Mouse (Mus musculus) ES-CJ7 (cell line): ENCODE data around the gene Sergef.

Experiments
- DNase-seq: peaks from one replicate; pipeline ENCODE4 v3.0.0; 2011; ENCODE audit warnings: low read depth, low spot score

Sergef gene

DNA sequence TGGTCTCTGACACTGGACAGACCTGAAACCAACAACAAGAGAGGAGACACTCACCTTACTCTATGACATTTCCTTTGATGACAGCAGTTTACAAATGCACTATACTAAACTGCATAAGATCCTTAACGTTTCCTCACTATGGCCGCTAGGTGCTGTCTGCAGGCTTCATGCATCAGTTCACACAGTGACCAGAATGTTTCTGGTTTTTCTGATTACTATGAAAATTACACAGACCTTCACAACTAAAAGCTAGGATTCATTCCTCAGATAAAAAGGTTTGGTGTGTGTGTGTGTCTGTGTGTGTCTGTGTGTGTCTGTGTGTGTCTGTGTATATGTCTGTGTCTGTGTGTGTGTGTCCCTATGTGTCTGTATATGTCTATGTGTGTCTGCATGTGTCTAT, 63.7 kb downstream of the Sergef start:
- no peak for DNase-seq

GRCm38 (mm10) chr7:46572803-46573594, 66.6 kb downstream of the Sergef start:
- DNase-seq, result no peak

DNA sequence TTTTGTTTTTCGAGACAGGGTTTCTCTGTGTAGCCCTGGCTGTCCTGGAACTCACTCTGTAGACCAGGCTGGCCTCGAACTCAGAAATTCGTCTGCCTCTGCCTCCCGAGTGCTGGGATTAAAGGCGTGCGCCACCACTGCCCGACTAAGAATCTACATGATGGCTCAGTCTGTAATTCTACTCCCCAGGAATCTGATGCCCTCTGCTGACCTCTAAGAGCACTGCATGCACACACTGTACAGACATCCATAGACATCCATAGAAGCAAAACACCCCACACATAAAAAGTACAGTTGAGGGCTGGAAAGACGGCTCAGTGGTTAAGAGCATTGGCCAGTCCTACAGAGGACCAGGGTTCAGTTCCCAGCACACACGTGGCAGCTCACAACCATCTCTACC, 70.1 kb downstream of the Sergef start:
- DNase-seq, result peak; percentile 81

GRCm38 (mm10) chr7:46566318-46567007, 73.1 kb downstream of the Sergef start:
- DNase-seq, result no peak

- DNase-seq, result peak; percentile 14
These were observed 74.2 kb downstream of the Sergef start for GRCm38 (mm10) chr7:46565374-46565773.

DNA sequence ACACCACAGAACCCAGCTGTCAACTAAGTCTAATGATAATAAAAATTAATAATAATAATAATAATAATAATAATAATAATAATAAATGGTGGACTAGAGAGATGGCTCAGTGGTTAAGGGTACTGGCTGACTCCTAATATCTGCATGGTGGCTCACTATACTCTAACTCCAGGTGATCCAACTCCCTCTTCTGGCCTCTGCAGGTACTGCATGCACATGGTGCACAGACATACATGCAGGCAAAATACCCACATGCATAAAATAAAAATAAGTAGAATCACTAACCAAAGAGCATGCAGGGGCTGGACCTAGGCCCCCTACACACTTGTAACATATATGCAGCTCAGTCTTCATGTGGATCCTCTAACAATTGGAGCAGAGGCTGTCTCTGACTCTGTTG, 75.8 kb downstream of the Sergef start:
- DNase-seq, result peak; percentile 49

GRCm38 (mm10) chr7:46560061-46560460, 79.5 kb downstream of the Sergef start:
- DNase-seq, result no peak

GRCm38 (mm10) chr7:46559643-46560042, 80.0 kb downstream of the Sergef start:
- no peak for DNase-seq

- DNase-seq, result no peak
These were observed 80.6 kb downstream of the Sergef start for GRCm38 (mm10) chr7:46559006-46559405.

DNA sequence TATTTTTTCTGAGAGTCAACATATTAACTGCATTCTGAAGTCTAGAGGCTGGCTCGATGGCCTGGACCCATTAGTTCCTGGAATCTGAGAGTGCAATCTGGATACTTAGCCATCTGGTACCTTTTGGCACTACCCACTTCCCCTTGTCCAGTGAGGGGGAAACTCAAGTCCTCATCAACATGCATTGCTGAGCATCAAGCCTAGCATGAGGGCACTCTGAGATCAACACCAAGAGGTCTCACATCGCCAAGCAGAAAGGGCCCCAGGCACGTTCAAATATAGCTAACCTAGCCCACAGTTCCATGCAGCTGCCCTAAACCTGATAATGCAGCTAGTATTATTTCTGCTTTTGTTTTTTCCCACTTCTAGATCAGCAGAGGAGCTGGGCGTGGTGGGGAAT, 81.6 kb downstream of the Sergef start:
- DNase-seq, result no peak

DNA sequence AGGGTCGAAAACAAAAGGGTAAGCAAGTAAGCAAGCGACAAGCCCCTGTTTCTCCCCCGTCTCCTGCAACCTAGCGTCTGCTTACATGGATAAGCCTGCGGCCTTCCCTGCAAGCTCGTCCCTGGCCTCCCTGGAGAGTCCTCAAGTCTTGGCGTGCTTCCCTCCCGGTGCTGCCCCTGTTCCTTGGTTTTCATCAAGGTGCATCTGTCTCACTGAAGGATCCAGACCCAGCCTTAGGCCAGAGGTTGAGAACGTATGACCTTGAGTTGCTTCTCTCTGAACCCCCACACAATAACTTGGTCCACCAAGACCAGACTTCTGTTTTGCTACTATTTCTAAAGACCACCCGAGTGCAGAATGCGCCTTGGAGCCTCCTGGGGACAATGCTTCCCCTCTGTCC, 82.2 kb downstream of the Sergef start:
- DNase-seq, result no peak

DNA sequence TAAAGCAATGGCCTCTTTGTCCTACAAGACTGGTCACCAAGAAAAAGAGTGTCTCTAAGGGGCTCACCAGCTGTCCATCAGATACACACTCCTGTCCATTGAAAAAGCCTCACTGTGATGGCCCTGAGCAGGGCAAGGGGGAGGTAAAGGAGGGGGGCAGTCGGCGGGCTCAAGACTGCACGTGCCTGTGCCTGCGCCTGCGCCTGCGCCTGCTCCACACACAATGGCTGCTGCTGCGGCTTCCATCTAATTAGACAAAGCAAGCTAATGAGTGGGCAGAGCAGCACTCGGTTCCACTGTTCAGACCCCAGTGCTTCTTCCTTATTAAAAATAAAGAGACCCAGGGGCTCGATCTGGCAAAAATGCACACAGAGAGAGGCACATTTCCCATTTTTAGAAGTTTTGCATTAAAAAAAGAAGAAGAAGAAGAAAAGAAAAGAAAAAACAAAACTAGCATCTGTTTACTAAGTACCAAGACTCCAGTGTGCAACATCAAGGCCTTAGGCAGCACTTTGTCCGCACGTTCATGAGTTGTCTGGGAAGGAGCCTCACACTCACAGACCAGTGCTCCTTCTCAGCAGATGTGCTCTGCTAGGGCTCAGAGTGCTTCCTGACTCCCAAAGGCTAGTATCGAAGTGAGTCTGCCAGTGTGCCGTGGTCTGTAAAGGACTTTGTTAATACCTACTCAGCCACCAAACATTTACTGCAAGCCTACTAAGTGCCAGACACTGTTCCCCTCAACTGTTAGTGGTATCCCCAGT, 83.1 kb downstream of the Sergef start:
- DNase-seq, result no peak

GRCm38 (mm10) chr7:46555731-46556130, 83.9 kb downstream of the Sergef start:
- no peak for DNase-seq

DNA sequence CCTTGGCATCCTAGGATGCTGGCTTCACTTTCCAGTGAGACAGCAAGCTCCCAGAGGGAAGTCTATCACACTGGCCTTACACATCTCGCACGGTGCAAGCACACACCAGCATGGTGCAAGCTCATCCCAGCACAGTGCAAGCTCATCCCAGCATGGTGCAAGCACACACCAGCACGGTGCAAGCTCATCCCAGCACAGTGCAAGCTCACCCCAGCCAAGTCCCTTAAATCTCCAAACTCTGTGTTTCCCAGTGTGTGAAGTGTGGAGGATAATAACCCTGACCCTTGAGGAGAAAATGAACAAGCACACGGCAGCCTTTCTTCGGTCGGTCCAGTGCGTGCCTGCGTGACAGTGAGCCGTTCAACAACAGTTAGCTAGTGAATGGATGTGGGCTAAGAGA, 84.8 kb downstream of the Sergef start:
- no peak for DNase-seq

GRCm38 (mm10) chr7:46554003-46554402, 85.6 kb downstream of the Sergef start:
- no peak for DNase-seq

GRCm38 (mm10) chr7:46551935-46552752, 87.5 kb downstream of the Sergef start:
- DNase-seq, result no peak

GRCm38 (mm10) chr7:46551173-46551572, 88.4 kb downstream of the Sergef start:
- DNase-seq, result no peak

DNA sequence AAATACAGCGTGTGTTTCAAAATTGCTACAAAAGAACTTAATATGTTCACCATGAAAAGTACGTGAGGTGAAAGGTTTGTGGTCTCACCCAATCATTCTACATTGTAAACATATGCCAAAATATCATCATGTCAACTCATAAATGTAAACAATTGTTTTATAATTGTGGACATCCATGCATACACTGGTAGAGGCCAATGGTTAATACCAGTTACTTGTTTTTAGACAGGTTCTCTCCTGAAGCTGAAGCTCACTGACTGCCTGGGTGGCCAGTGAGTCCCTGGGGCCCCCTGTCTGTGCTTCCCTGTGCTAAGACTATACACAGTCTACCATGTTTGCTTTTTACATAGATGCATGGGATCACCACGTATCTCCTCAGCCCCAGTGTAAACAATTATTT, 91.5 kb downstream of the Sergef start:
- DNase-seq, result no peak

DNA sequence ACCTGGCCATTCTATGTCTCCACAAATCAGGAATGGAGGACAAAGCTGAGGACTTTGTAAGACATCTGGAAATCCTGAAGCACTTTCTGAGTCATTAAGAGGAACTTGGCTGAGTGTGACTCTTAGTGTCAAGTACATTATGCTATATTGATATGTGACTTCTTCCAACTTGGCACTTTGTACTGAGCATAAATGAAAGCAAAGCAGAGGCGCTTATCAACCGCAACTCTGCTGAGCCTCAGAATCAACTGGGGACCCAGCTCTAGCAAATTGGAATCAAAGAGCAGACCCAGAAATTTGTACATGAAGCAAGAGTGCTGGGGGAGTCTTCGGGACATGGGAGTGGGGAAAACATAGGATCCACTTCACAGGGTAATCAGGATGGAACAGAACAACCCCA, 92.0 kb downstream of the Sergef start:
- no peak for DNase-seq

DNA sequence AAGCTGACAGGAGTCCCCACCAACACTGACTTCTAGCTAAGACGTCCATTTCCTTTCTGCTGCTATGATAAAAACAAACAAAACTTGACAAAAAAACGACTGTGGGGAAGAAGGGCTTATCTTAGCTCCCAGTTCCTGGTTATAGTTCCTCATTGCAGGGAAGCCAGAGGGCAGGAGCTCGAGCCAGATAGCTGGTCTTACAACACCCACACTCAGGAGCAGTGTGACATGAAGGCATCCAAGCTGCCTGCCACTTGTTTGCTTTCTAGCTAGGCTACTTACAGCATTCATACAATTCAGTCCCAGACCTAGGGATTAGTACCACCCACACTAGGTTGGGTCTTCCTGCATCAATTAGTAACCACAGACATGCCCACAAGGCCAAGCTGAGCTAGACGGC, 93.1 kb downstream of the Sergef start:
- DNase-seq, result no peak

GRCm38 (mm10) chr7:46544195-46544641, 95.4 kb downstream of the Sergef start:
- no peak for DNase-seq

DNA sequence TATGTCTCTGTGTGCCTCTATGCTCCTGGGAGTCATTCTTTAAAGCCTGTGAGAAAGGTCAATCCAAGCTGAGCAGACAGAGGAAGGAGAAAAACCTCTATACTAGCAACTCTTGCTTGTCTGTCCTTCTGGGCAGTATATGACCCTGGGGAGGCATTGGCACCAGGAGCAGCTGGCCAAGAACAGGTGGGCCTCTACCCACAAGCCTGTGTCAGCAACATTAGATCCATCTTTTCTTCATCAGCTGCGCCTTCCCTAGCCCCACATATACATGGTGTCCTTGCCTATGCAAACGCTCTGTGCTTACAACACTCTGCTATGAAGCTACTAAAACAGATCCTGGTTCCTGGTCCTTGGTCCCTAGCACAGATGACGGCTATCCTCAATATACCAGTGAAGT, 97.5 kb downstream of the Sergef start:
- no peak for DNase-seq
